Mouse (Mus musculus): ENCODE measurements around the gene Specc1.
A peak's percentile ranks its signal among the peaks of the same experiment; 100 is the strongest.

Gene Specc1

GRCm38 (mm10) chr11:62049170-62049569 lies 92.6 kb downstream of the Specc1 start:
- no peak for DNase-seq (ENCODE audit: low read depth)

GRCm38 (mm10) chr11:62050356-62051330 lies 94.1 kb downstream of the Specc1 start:
- no peak for DNase-seq (ENCODE audit: low read depth)

- no peak for DNase-seq (ENCODE audit: low read depth)
Measured at GRCm38 (mm10) chr11:62051487-62051886, 94.9 kb downstream of the Specc1 start.

GRCm38 (mm10) chr11:62053928-62054327 lies 97.4 kb downstream of the Specc1 start:
- DNase-seq (ENCODE audit: low read depth) = no peak

- DNase-seq (ENCODE audit: low read depth) = no peak
Measured at GRCm38 (mm10) chr11:62064565-62064964, 108.0 kb downstream of the Specc1 start.

GRCm38 (mm10) chr11:62065655-62066054 lies 109.1 kb downstream of the Specc1 start:
- no peak for DNase-seq (ENCODE audit: low read depth)

DNA sequence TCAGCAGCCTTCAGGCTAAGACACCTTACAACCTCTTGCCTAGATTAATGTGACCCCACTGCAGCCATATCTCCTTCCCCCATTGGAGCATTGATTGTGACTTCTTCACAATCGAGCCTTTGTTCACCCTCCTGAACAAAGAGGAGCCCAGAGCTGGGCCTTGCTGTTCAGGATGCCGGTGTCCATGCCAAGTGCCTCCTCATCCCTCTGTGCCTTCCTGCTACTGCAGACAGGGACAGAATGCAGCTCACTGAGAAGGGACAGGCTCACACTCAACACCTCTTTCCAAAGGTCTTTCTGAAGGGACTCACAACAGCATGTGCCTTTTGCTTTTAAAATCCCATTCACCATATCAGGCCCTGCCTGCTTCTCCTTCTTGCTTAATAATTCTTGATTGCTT lies 113.0 kb downstream of the Specc1 start:
- DNase-seq (ENCODE audit: low read depth) = no peak

- no peak for DNase-seq (ENCODE audit: low read depth)
Measured at GRCm38 (mm10) chr11:62070206-62070605, 113.6 kb downstream of the Specc1 start.

- DNase-seq (ENCODE audit: low read depth) = no peak
Measured at GRCm38 (mm10) chr11:62072406-62072805, 115.8 kb downstream of the Specc1 start.

- DNase-seq (ENCODE audit: low read depth) = no peak
Measured at GRCm38 (mm10) chr11:62073575-62074140, 117.1 kb downstream of the Specc1 start.

DNA sequence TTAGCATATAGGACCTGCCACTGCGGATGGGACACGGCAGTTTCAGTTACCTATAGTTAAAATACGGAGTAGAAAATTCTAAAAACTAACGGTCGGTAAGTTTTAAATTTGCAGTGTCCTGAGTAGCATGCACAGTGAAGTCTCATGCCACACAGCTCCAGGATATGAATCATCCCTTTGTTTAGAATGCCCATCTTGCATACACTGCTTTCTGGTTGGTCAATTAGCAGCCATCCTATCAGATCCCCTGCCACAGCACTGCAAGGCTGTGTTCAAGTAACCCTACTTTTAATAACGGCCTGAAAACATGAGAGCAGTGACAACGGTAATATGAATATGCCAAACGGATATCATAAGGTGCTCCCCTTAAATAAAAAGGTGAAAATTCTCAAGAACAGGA lies 118.0 kb downstream of the Specc1 start:
- DNase-seq (ENCODE audit: low read depth) = no peak

DNA sequence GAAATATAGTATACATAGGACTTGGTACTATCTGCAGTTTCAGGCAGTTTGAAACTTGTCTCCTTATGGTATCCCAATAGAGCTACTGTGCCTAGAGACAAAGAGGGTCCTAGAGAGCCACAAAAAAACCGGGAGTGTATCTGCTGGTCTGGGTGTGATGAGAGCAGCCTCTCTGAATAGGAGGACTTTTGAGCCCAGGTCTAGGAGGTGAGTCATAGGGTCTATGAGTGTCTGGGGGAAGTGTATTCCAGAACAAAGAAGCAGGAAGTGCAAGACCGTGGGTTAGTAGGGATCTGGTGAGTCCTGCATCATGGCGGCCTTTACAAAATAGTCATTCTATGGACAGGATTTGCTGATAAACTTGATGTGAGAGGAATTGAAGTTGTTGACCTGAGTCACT lies 118.5 kb downstream of the Specc1 start:
- DNase-seq (ENCODE audit: low read depth) = no peak

- no peak for DNase-seq (ENCODE audit: low read depth)
Measured at GRCm38 (mm10) chr11:62075551-62075950, 119.0 kb downstream of the Specc1 start.

DNA sequence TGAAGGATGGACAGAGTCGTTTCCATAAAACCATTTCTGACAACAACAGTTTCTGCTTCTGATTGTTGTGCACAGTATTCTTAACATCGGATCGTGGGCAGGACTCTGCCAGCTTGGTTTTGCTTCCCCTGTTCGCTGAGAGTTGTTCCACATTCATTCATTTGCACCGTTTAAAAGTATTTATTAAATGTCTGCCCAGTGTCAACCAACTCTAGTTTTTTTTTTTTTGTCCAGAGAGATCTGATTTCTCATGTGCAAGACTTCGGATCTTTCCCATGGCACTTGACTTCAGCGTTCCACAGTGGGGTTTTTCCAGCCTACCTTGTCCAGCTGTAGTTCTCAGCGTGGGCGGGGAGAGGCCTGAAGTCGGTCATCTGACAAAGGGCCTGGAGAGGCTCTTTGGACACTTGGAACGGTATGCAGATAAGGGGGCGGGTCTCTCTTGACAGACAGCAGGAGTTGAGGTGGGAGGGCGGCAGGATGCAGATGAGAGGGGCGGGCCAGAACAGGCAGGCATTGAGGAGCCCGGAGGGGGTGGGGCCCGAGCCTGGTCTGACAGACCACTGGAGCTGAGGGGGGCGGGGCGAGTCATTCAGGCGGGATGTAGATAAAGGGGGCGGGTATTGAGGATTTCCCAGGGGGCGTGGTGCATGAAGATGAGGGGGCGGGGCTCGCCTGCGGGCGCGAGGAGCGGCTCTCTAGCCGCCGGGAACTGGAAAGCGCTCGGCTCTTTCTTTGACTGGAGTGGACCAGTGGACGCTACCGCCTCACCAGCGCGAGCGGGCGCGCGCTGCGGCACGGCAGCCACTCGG lies 120.0 kb downstream of the Specc1 start:
- peak; percentile 94 for DNase-seq (ENCODE audit: low read depth)

DNA sequence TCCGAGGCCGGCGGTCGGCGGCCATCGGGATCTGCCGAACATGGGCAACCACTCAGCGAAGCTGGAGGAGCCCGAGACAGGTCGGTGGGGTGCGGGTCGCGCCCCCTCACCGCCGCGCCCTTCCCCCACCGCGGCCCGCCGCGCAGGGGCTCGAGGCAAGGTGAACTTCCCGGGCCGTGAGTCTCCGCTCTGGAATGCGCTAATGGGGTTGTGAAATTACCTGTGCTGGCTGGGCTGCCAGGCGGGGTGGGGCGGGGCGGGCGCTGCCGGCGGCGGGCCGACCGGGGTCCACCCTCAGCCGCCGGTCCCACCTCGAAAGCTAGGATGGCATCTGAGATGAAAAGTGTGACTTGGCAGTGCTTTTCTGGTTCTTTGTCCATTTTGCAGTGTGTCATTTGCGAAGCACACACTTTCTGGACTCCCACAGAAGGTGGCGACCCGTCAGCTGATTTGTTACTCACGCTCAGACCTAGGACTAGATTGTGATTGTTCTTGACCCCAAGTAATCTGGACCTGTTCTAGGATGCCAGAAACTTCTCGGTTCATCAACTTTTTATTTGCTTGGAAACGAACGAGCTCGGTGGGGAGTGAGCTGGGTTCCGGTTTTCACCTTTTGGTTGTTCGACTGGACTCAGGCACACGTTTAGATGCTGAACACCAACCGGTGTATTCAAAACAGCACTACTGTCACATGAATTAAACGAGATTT lies 120.7 kb downstream of the Specc1 start:
- no peak for DNase-seq (ENCODE audit: low read depth)

DNA sequence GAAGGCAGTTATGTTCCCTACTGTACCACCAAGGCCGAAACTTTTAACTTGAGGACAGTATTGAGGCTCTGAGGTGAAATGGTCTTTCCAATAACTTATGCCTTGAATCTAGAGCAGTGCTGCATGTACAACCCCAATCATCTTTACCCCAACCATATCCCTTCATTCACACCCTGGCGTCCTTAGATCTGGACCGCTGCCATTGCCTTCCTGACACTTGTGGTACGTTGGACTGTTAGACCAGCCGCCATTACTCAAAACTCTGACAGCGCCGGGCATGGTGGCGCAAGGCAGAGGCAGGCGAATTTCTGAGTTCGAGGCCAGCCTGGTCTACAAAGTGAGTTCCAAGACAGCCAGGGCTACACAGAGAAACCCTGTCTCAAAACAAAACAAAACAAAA lies 121.8 kb downstream of the Specc1 start:
- no peak for DNase-seq (ENCODE audit: low read depth)

DNA sequence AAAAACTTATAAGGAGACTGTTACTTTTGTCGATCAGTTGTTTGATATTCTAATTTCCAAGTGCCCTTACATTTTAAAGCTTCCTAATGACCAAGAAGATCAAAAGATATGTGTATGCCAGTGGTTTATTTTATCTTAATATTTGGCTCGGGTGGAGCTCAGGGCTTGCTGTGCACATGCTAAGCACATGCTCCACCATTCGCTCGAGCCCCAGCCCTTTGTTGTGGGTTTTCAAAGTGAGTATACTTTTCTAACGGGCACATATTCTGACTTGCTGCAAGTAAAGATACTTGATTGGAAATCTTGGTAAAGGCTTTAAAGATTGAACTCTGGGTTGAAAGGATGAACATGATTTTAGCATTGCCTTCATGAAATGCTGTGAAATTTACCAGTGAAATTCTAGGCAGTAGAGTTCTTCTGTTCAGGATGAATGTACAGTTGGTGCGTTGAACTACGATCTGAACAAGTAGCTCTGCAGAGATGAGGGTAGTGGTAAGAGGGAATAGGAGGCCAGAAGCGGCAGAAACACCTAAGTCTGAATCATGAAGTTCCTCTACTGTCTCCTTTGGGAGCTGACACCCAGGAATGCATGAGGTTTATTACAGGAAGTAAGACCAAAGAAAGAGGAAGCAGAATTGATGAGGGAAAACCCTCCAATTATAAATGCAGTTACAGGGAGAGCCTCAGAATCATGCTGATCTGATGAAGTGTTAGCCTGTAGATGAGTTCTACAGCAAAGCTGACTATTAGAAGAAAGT lies 122.7 kb downstream of the Specc1 start:
- DNase-seq (ENCODE audit: low read depth) = no peak

DNA sequence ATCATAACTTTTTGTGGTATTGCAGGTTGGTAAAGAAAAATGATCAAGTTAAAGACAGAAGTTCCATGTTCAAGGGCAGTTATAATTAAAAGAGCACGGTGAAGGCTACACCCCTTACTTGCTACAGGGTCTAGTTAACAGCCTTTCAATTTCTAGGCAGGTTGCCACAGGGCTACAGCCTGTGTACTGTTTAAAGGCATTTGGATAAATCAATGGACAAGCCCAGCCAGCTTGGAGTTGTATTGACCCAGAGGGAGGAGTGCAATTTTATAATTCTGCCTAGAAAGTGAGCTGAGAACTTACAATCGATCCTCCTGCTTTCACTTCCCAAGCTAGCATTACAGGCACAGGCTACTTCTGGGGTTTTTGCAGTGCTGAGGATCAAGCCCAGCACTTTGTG lies 123.9 kb downstream of the Specc1 start:
- no peak for DNase-seq (ENCODE audit: low read depth)

- no peak for DNase-seq (ENCODE audit: low read depth)
Measured at GRCm38 (mm10) chr11:62086648-62087047, 130.1 kb downstream of the Specc1 start.

DNA sequence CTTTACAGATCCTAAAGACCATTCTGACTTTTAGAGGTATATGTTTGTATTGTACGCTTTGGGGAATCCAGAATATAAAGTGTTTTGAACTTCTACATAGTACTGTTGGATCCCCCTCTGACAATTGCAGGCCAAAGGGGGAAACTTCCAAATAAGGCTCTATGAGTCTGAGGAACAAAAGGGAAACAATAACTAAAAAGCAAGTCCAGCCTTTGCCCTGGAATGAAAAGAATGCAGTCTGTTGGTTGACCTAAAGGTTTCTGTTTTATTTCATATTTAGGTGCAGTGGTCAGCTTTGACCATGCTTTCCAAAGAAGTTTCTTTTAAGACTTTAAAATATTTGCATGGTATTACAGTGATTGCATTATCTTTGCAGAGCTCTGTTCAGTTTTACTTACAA lies 130.5 kb downstream of the Specc1 start:
- no peak for DNase-seq (ENCODE audit: low read depth)

- DNase-seq (ENCODE audit: low read depth) = no peak
Measured at GRCm38 (mm10) chr11:62088651-62089050, 132.1 kb downstream of the Specc1 start.
